Mouse (Mus musculus) kidney, postnatal 0 days (tissue): ENCODE data around the gene Ahcyl2. TPM values are rescaled to one million over a fixed set of nuclear protein-coding genes. Genes with fewer than 3 reads are reported as not detected.

ENCODE experiments used
- ATAC-seq: fragments of 200-750 bp; cut with Nextera tagmentation; replicated peaks from 2 replicates; pipeline ENCODE4 v1.8.0; 2017; ENCODE audit warnings: low read depth, moderate number of reproducible peaks, moderate TSS enrichment, moderate library complexity; ENCODE audit not compliant: low FRiP score
- DNase-seq: peaks from one replicate; pipeline ENCODE4 v3.0.0-alpha.2; 2016; ENCODE audit warnings: low spot score
- H3K27ac ChIP-seq: fragments of 300-500 bp; sonication (generic); 2 replicates; pipeline ENCODE4 v1.5.1; 2014; ENCODE audit warnings: mild to moderate bottlenecking
- H3K27me3 ChIP-seq: fragments of 300-500 bp; sonication (generic); 2 replicates; pipeline ENCODE4 v1.6.1; 2014; ENCODE audit warnings: low read length, mixed read lengths; ENCODE audit not compliant: insufficient read depth
- H3K36me3 ChIP-seq: fragments of 300-500 bp; sonication (generic); 2 replicates; pipeline ENCODE4 v1.6.1; 2014; ENCODE audit warnings: low read length, mixed read lengths; ENCODE audit not compliant: insufficient read depth
- H3K4me1 ChIP-seq: fragments of 300-500 bp; sonication (generic); replicated peaks from 2 replicates; pipeline ENCODE4 v1.6.1; 2014; ENCODE audit warnings: antibody characterized with exemption, low read length, mixed read lengths; ENCODE audit not compliant: insufficient read depth
- H3K4me2 ChIP-seq: fragments of 300-500 bp; sonication (generic); 2 replicates; pipeline ENCODE4 v1.6.1; 2014; ENCODE audit warnings: mild to moderate bottlenecking, low read length, moderate library complexity, mixed read lengths
- H3K4me3 ChIP-seq: fragments of 300-500 bp; sonication (generic); replicated peaks from 2 replicates; pipeline ENCODE4 v1.5.1; 2014; ENCODE audit warnings: low read depth, low read length
- H3K9ac ChIP-seq: fragments of 300-500 bp; sonication (generic); 2 replicates; pipeline ENCODE4 v1.6.1; 2014; ENCODE audit warnings: low read depth, low read length
- H3K9me3 ChIP-seq: fragments of 300-500 bp; sonication (generic); replicated peaks from 2 replicates; pipeline ENCODE4 v1.6.1; 2016; ENCODE audit warnings: low read length, inconsistent platforms, mixed read lengths
- CTCF ChIP-seq: IDR thresholded peaks from 2 replicates; pipeline ENCODE4 v1.5.1; 2016; ENCODE audit warnings: antibody characterized with exemption, low read depth, mild to moderate bottlenecking, moderate library complexity
- WGBS: fragments of 180-500 bp; shearing (Covaris S2); extraction: QIAGEN DNeasy Blood & Tissue Kit; methylation state at CpG from one replicate; pipeline ENCODE4 v1.1.7; 2014; 5-methylcytosine and 5-hydroxymethylcytosine counted together
- polyA plus RNA-seq: library from polyadenylated mRNA; unstranded; fragments of >200 nt; fragmentation: Nextera tagmentation; extraction: Ambion mirVana; gene quantifications from 2 replicates; pipeline ENCODE4 v1.2.1, GENCODE M21; 2015

Ahcyl2 gene
- polyA plus RNA-seq, 1 experiment from 2014 or later: 18.7 TPM

DNA sequence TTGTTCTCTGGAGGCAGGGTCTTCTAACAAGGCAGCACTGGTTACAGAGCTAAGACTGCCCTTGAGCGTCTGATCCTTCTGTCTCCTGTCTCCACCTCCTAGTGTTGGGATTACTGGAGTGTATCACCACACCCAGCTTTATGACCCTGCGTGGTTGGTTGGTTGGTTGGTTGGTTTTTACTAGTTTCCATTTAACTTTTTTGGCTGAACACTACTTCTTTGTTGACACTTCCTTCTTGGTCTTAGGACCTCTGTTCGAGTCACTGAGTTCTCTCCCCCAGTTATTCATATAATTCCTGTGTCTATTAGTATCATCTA lies 9.4 kb downstream of the Ahcyl2 start:
- H3K9ac ChIP-seq: no peak overlapping the region
- H3K9me3 ChIP-seq: no peaks in the 10 kb centered on the region
- ATAC-seq: no peak
- TF ChIP-seq CTCF: no peak
- no peak overlapping the region for H3K4me3 ChIP-seq
- H3K27me3 ChIP-seq: no peaks in the 10 kb centered on the region
- no peak overlapping the region for H3K4me2 ChIP-seq
- H3K36me3 ChIP-seq: no peaks in the 10 kb centered on the region
- 47% methylated on average over 3 of the region's 3 CpGs for WGBS
- no peaks in the 10 kb centered on the region for H3K4me1 ChIP-seq
- no peak for DNase-seq
- H3K27ac ChIP-seq: no peak overlapping the region

DNA sequence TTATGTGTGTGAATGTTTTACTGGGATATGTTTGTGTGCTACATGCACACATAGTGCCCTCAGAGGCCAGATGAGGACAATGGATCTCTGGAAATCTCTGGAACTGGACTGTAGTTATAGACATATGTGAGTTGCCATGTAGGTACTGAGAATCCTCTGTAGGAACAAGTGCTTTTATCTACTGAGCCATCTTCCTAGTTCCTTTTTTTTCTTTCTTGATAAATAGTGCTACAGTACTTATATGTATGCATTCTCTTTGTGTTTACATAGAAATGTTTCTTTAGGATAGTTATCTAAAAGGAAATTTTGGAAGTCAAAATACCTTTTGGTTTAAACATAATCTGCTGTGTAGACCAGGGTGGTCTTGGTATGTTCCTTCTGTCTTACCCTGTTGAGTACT lies 12.3 kb downstream of the Ahcyl2 start:
- Histone ChIP-seq H3K27me3 (no peaks in the 10 kb centered on the region), H3K9me3 (no peaks in the 10 kb centered on the region), H3K36me3 (no peaks in the 10 kb centered on the region), H3K9ac (no peak overlapping the region), H3K4me2 (no peak overlapping the region), H3K4me1 (no peaks in the 10 kb centered on the region), H3K4me3 (no peak overlapping the region), H3K27ac (no peak overlapping the region)
- ATAC-seq: no peak
- no peak for TF ChIP-seq CTCF
- DNase-seq: no peak

DNA sequence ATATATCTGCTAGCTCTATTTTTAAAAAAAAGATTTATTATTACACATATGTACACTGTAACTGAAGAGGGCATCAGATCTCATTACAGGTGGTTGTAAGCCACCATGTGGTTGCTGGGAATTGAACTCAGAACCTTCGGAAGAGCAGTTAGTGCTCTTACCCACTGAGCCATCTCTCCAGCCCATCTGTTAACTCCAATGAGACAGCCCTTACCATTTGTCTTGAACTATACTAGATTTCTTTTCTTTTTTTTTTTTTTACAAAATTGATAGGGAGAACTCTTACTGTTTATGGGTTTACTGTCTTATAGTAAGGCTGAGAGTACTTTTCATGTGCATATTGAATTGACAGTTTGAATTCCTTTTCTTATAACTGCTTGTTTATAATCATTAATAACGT lies 12.8 kb downstream of the Ahcyl2 start:
- no peak for ATAC-seq

DNA sequence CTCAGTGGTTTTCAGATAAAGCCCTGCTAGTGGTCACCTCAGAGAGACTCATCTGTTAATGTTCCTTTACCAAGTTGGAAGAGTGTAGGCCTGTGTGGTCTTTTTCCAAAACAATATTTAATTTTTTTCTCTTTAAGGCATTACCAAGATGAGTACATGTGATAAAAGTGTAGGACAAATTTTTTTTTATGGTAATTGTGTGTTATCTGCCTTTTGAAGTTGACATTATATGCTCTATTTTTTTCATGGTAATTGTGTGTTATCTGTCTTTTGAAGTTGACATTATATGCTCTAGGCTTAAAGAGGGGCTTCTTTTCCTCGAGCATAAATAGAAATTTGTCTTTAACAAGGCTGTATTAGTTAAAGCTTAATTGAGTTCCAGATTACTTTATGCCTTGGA lies 14.4 kb downstream of the Ahcyl2 start:
- Histone ChIP-seq H3K4me3 (no peak overlapping the region), H3K9me3 (no peaks in the 10 kb centered on the region), H3K4me1 (no peaks in the 10 kb centered on the region), H3K9ac (no peak overlapping the region), H3K27me3 (no peaks in the 10 kb centered on the region), H3K4me2 (no peak overlapping the region), H3K36me3 (no peaks in the 10 kb centered on the region), H3K27ac (no peak overlapping the region)
- no peak for TF ChIP-seq CTCF
- no peak for DNase-seq
- no peak for ATAC-seq
- WGBS: 65% methylated on average over 1 of the region's 1 CpGs

More for the DNA sequence above, 12.8 kb downstream of the Ahcyl2 start:
- Histone ChIP-seq H3K27ac (no peak overlapping the region), H3K4me1 (no peaks in the 10 kb centered on the region), H3K9me3 (no peaks in the 10 kb centered on the region), H3K4me2 (no peak overlapping the region), H3K27me3 (no peaks in the 10 kb centered on the region), H3K4me3 (no peak overlapping the region), H3K36me3 (no peaks in the 10 kb centered on the region), H3K9ac (no peak overlapping the region)
- no peak for TF ChIP-seq CTCF
- 97% methylated on average over 2 of the region's 2 CpGs for WGBS
- no peak for DNase-seq

DNA sequence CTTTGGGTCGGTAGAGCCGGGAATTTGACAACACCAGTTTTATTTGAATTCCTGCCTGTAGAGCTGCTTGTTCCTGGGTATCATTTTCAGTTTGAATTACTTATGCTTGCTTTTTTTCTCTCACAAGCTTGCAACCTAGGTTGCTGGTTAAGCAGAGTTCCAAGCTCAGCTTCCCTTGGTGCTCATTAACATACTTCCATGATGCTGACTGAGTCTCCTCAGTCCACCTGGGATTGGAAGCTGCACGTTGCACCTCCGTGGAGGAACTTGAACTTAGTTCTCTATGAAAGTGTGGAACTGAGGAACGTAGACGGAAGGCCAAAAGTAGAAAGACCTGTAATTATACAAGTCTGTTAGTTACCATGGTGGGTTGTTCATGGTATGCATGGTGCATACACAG lies 16.1 kb downstream of the Ahcyl2 start:
- WGBS: 73% methylated on average over 6 of the region's 6 CpGs
- Histone ChIP-seq H3K9ac (no peak overlapping the region), H3K4me1 (no peaks in the 10 kb centered on the region), H3K4me3 (no peak overlapping the region), H3K27ac (no peak overlapping the region), H3K36me3 (no peaks in the 10 kb centered on the region), H3K4me2 (no peak overlapping the region), H3K27me3 (no peaks in the 10 kb centered on the region), H3K9me3 (no peaks in the 10 kb centered on the region)
- DNase-seq: peak; percentile 5
- no peak for ATAC-seq
- no peak for TF ChIP-seq CTCF

DNA sequence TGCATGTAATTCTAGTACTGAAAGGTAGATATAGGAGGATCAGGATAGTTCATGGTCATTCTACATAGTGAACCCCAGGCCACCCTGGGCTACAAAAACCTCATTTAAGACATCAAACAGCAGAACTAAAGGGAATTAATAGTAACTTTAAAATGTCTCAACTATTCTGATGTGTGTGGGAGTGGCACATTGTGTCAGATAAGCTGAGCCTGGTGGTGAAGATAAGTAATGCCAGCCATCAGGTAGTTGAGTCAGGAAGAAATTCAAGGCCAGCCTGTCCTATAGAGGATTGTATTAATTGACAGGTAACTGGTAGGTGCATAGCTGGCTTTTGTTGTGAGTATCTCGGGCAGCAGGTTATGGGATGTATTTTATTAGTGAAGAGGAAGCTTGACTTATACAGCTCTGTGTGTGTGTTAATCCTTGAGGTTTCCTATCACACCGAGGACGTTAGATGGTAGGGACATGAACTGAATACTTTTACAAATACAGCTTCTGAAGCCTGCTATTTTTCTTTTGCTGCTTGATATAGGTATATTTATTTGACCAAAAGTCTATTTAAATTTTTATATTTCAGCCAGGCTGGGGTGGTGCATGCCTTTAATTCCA lies 16.7 kb downstream of the Ahcyl2 start:
- H3K36me3 ChIP-seq: no peaks in the 10 kb centered on the region
- no peaks in the 10 kb centered on the region for H3K9me3 ChIP-seq
- H3K4me1 ChIP-seq: no peaks in the 10 kb centered on the region
- no peak overlapping the region for H3K27ac ChIP-seq
- H3K4me3 ChIP-seq: no peak overlapping the region
- 88% methylated on average over 3 of the region's 3 CpGs for WGBS
- DNase-seq: no peak
- H3K27me3 ChIP-seq: no peaks in the 10 kb centered on the region
- TF ChIP-seq CTCF: no peak
- H3K9ac ChIP-seq: no peak overlapping the region
- no peak for ATAC-seq
- H3K4me2 ChIP-seq: no peak overlapping the region

DNA sequence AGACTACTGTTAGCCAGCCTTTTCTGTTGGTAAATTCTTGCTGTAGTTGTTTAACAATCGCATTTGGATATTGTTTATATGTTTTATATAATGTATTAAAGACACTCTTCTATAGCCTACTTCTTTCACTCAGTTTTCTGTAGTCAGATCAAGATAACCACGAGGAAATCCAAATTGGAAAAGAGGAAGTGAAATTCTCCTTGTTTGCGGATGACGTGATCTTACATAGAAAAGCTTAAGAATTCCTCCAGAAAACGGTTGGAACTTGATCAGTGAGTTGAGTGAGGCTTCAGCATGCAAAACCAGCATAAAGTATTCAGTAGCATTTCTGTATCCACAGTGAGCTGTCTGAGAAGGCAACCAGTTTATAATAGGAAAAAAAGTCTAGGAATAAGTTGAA lies 17.9 kb downstream of the Ahcyl2 start:
- H3K9me3 ChIP-seq: no peaks in the 10 kb centered on the region
- WGBS: 86% methylated on average over 5 of the region's 5 CpGs
- no peaks in the 10 kb centered on the region for H3K36me3 ChIP-seq
- no peak overlapping the region for H3K27ac ChIP-seq
- ATAC-seq (no peak), DNase-seq (no peak)
- no peaks in the 10 kb centered on the region for H3K4me1 ChIP-seq
- H3K4me3 ChIP-seq: no peak overlapping the region
- no peaks in the 10 kb centered on the region for H3K27me3 ChIP-seq
- H3K9ac ChIP-seq: no peak overlapping the region
- no peak overlapping the region for H3K4me2 ChIP-seq
- TF ChIP-seq CTCF: no peak
